Mouse (Mus musculus) liver, postnatal 0 days (tissue): ENCODE measurements at regions not wholly inside any gene's neighbourhood (a gene's known extent, or its start where the extent isn't known, plus 50 kb on each side); places are given as distances from the start of the nearest gene placed in this dataset.

ENCODE experiments used
- CTCF ChIP-seq: sonication (generic); IDR thresholded peaks from 2 replicates; pipeline ENCODE4 v1.5.1; 2016; ENCODE audit warnings: antibody characterized with exemption, low read depth
- EP300 ChIP-seq: IDR thresholded peaks from 2 replicates; pipeline ENCODE4 v1.6.1; 2016; ENCODE audit warnings: antibody characterized with exemption, low read depth, mild to moderate bottlenecking

DNA sequence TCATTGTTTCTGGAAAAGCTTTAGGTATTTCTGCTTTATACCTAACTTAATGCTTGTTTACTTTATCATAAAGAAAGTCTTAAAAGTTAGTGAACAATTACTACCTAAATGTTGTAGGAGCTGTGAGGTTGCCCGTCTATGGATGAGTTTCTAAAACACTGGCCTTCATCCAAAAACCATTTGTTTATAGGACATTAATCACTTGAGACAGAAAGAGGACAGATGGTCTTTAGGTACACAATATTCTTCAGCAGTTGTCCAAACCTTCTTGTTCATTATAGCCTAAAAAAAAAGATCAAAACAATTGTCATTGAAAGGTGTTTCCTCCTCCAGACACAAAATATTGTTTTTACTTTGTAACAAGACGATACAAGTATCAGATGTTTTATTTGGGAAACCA lies 891.3 kb upstream of the Ddx18 start:
- TF ChIP-seq CTCF (no peak), EP300 (no peak)
